Mouse (Mus musculus) E14TG2a.4 (cell line): Measurements from ENCODE around the gene Coa5.

Source experiments
- CTCF ChIP-seq: conservative IDR thresholded peaks from 2 replicates; pipeline ENCODE4 v1.5.1; 2014; ENCODE audit warnings: low read length
- POU5F1 ChIP-seq: IDR thresholded peaks from 2 replicates; pipeline ENCODE4 v1.6.1; 2014; ENCODE audit warnings: low read length, borderline replicate concordance

GRCm38 (mm10) chr1:37408059-37408458 lies 21.8 kb downstream of the Coa5 start:
- TF ChIP-seq CTCF: no peak
- TF ChIP-seq POU5F1: no peak
